Mouse (Mus musculus) CH12F3 (cell line): ENCODE measurements at regions not wholly inside any gene's neighbourhood (a gene's known extent, or its start where the extent isn't known, plus 50 kb on each side); places are given as distances from the start of the nearest gene placed in this dataset.

ENCODE experiments used
- in situ Hi-C: fragments of 300-500 bp; cut with MboI; formaldehyde crosslinking; loops from 2 replicates; pipeline ENCODE4 v1.14.3; 2020; ENCODE audit warnings: low sequenced_read_pairs

DNA sequence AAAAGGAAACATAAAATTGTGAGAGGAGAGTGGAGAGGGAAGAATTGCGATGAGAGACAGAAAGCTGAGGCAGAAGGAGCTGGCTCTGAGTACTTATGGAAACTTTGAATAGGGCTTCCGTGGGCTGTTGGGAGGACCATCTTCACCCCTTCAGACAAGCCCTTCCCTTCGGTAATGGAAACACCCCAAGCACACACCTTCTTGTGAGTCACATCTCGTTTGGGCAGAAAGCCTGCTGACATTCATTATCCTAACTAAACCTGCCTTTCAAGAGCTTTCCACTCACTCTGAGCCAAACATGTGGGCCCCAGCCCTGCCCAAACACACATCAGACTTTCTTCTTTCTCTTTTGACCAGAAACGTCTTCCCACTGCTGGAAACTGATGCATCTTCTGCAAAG lies 232.3 kb upstream of the Nfe2l3 start:
- in situ Hi-C loops, result loop anchor here (10.0 kb wide), 1 partner anchor 655 kb away; no protein-coding TSS in a partner anchor

DNA sequence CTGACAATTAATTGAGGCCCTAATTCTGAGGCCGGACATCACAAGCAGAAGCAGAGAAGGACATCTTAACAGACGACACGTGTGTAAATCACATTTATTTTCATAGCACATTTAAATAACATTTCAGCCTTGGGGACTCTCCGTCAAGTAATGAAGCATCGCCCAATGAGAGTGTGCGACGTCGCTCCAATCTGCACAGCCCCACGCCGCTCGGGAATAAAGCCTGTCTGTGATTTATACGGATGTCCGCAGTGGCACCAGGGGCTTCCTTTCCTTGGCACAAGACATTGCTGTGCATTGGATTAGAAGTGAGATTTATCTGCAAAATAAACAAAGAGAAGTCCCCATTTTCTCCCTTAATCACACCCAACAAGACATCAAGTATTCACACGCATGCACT lies 231.6 kb upstream of the Nfe2l3 start:
- in situ Hi-C loops, result loop anchor here (10.0 kb wide), 1 partner anchor 654 kb away; no protein-coding TSS in a partner anchor

DNA sequence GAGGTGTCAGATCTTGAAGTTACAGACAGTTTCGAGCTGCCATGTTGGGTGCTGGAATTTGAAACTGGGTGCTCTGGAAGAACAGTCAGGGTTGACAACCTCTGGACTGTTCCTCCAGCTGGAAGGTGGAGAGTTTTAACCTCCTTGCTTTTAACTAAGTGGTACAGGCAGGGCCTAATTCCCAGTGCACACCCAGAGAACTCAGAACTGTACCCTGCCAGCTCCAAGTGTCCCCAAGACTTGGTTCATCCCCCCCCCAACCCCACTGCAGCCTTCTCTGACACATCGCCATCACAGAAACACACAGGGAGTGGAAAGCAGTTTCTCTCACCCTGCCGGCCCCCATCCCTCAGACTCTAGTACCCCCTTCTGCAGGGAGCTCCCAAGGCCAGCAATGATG lies 228.2 kb upstream of the Nfe2l3 start:
- in situ Hi-C loops, result loop anchor here (10.0 kb wide), 1 partner anchor 650 kb away; no protein-coding TSS in a partner anchor

DNA sequence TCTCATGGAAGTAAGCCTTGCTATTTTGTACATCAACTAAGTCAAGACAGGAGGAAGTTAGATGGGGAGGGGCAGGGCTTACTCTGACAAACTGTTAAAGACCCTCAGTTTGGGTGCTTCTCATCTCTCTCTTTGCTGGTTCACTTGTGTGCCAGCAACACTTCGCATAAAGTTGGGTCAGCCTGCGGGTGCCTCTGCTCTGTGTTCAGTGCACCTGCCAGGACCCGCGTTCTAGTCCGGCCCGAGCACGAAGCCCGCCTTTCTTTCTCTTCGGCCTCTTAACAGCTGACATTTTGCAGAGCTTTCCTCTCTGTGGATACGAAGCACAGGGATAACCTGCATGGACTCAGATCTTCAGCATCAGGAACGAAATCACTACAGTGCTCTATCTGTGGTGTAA lies 227.1 kb upstream of the Nfe2l3 start:
- in situ Hi-C loops, result loop anchor here (10.0 kb wide), 1 partner anchor 649 kb away; no protein-coding TSS in a partner anchor

DNA sequence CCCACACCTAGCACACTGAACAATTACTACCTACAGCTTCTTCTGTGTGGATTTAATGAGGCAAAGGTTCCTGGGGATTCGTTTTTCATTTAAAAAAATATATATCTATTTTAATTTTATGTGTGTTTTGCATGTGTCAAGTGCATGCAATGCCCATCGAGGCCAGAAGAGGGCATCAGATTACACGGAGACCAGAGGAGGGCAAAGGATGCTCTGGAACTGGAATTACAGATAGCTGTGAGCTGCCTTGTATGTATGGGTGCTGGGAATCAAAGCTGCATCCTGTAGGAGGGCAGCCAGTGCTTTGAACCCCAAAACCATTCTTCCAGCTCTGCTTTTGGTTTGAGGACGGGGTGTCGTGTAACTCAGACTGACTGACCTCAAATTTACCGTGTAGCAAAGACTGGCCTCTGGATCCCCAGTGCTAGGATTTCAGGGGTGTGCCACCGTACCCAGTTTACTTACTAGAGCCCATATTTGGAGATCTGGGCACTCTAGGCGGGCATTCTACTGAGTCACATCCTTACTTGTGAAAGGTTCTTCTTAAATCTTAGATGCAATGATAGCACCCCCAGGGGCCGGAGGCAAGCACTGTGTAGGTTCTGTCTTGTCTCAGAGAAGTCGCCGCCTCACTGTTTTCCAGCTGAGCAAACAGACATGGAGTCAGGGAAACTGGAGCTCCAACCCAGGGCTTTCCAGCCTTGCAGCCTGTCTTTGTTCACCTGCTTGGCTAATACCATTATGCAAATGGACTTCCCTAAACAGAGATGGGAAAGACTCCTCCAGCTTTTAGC lies 225.6 kb upstream of the Nfe2l3 start:
- in situ Hi-C loops, result loop anchor here (10.0 kb wide), 1 partner anchor 648 kb away; no protein-coding TSS in a partner anchor

DNA sequence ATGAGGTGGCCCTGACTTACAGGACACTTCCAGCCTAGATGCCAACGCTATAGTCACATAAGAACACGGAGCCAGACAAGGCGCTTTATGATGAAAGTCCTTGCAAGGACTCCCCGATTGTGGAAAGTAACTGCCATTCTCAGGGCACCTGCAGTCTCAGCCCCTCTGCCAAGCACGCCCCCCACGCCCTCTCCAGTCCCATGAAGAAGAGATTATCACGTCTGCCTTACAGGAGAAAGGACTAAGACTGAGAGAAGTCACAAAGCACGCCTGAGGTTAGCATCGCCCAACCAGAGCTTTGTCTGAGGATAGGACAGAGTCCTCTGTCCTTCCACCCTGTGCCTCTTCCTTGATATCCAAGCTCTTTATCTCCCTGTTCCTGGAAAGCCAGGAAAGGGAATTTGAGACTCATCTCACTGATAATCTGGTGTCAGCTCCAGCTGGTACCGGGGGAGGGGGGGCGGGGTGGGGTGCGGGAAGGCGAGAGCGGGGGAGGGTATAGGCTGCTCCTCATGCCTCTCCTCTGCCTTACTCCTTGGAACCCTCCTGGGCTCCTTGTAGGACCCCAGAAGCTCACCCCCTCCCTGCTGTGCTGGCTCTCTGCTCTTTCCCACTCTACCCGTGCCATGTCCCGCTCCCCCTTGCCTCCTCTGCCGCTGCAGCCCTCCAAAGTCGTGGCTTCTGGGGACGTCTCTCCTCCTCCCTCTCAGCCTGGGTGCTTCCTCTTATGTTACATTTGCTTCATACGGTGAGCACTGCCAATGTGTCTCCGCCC lies 224.7 kb upstream of the Nfe2l3 start:
- in situ Hi-C loops, result loop anchor here (10.0 kb wide), 1 partner anchor 647 kb away; no protein-coding TSS in a partner anchor

DNA sequence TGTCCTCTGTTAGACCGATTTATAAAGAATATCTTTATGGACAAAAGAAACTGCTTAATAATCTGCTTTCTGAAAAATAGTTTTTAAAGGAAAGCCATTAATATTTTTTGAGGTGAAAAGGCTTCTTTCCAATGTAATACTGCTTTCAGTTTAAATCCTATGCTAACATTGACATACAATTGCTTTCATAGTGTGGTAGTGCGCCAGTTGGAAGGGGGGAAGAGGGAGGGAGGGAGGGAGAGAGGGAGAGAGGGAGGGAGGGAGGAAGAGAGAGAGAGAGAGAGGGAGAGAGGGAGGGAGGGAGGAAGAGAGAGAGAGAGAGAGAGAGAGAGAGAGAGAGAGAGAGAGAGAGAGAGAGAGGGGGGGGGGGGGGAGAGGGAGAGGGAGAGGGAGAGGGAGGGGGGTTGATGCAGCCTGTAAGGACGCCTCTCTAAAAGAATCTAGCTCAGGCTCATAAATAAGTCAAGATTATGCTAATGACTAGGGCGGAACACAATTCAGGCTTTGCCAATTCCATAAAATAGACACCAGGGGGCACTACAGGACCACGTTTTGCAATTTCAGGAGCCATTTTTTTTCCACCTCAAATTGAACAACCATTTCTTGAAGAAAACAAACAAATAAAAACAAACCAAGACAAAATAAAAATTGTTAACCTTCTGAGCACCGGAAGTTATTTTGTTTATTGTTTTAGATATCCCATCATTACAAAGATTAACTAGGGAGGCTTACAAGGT lies 223.6 kb upstream of the Nfe2l3 start:
- in situ Hi-C loops, result loop anchor here (10.0 kb wide), 1 partner anchor 646 kb away; no protein-coding TSS in a partner anchor

DNA sequence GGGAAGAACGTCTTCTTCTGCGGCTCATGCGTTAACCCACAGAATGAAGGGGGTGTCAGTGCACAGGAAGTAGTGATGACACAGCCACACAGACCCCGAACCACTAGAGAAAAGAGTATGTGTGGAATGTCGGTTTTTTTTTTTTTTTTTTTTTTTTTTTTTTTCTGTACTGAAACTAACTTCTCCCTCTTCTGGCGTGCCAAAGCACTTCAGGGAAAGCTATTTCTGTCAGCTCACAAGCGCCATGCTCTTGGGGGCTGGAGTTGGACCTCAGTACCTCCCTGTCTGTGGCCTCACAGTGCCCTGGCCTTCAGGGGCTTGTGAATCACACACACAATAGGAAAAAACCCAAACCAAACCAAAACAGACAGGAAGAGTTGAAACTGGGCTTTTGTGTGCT lies 221.1 kb upstream of the Nfe2l3 start:
- in situ Hi-C loops, result loop anchor here (10.0 kb wide), 2 partner anchors 363 to 1013 kb away; partner anchors contain the start of gene Hoxa7

DNA sequence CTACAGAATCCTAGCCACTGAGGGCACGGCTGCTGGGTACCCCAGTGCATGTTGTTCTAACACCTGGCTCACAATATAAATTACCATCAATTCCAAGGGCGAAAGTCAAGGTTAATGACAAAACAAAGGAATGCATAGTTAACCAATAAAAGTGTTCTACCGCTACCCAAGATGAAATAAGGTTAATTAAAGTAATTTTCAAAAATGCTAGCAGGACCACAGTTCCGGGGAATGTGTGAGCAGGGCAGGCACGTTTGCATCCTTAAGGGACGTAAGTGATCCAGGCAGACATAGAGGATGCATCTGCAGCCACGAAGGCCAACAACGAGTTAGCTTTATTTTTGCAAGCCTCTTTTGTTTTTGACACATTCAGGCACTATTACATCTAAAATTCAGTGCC lies 220.3 kb upstream of the Nfe2l3 start:
- in situ Hi-C loops, result loop anchor here (10.0 kb wide), 2 partner anchors 363 to 1013 kb away; partner anchors contain the start of gene Hoxa7

DNA sequence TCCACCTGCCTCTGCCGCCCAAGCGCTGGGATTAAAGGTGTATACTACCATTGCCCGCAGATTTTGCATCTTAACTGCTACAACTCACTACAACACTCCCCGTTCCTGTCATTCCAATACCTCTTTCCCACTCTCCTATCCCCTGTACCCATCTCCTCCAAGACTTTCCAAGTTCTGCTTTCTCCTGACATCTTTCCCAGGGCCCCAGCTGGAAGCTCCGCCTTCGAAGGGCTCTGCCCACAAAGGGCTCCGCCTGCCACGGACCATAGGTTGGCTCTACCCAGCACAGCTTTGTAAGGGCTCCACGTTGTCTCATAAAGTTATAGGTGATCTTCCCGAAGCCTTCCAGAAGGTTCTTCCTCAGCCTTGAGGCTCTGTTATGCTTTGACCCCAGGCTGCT lies 217.1 kb upstream of the Nfe2l3 start:
- in situ Hi-C loops, result loop anchor here (10.0 kb wide), 2 partner anchors 359 to 1009 kb away; partner anchors contain the start of gene Hoxa7

DNA sequence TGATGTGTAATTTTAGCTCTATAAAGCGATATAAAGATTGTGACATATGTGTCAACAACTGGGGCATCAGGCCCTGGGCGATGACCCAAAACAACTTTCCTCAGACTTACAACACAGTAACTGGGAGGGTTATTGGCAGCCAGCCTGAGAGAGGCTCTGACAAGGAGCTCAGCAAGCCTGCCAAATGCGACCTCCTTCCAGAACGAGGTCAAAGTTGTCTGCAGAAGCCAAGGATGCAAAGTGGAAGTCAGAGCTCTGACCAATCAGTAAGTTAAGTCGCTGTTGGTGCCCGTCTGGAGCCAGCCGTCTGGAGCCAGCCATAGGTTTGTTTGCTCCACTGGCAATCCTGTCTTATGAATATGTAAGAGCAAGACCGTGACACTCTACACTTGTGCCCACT lies 216.0 kb upstream of the Nfe2l3 start:
- in situ Hi-C loops, result loop anchor here (10.0 kb wide), 2 partner anchors 358 to 1008 kb away; partner anchors contain the start of gene Hoxa7

DNA sequence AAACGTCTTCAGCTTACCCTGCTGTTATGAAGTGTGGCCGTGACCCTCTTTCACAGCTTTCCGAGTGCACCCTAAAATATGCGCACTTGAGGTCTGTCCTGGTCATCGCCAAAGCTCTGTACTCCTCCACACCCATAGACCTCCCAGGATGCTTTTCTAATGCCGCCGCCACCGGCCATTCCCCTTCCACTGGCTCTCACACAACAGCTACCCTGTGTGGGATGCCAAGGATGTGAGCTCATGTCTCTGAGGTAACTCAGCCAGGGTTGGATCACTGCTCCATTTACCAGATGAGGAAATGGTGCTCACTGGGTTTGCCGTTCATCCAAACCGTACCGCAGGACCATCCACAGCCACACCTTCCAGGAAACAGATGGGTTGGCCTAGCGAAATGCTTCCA lies 212.8 kb upstream of the Nfe2l3 start:
- in situ Hi-C loops, result loop anchor here (10.0 kb wide), 2 partner anchors 355 to 1005 kb away; partner anchors contain the start of gene Hoxa7

DNA sequence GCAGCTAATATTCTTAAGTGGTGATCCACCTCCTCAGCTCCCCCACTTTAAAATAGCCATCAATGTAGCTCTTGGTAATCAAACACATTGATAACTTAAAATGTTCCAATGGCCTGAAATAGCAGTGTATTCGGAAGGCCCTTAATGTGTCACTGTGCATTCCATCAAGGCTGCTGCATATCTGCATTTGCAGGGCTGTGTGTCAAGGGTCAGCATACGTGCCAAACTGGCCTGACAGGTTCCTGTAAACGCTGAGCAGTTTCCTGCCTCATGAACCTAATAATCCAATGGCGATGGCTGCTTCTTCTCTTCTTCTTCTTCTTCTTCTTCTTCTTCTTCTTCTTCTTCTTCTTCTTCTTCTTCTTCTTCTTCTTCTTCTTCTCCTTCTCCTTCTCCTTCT lies 211.7 kb upstream of the Nfe2l3 start:
- in situ Hi-C loops, result no loop called here

DNA sequence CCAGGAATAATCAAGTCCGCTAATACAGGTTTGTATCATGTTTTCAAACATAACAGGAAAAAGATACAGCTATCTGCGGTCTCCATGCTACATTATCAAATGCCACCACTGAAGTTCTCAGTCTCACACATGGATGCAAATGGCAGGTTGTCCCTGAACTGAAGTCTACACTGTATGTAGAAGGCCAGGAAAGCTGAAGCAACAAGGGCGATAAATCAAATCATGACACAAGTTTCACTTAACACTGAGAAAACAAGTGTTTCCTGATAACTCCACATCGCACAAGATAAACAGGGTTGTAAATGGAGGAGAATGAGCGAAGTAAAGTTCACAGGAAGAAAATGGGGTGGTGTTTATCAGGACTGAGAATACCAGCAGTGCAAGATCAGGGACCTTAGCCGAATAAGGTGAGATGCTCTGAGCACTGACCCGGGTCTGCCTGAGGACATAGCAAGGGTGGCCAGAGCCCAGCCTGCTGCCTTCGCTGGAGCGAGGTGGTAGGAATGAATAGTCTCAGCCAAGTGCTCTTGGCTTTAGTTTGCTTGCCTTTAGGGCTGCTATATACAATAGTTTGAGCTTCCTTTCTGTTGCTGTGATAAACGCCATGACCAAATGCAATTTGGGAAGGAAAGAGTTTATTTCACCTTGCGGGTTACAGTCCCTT lies 196.3 kb upstream of the Nfe2l3 start:
- in situ Hi-C loops, result no loop called here

DNA sequence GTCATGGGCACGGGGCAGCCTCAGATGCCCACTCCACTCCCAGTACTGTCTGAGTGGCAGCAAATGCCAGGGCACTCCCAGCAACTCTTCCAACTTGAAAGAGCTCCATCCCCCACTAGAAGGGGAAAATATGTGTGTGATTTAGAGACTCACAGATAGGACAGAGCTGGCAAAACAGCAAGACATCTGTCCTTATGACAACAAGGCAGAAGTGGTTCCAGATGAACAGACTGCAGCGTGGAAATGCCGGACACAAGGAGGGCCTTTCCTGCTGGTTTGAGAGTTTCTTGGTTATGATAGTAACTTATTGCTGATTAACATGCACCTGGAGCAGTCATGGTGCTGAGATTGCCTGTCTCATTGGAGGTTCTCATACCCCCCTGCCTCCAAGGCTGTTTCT lies 192.4 kb upstream of the Nfe2l3 start:
- in situ Hi-C loops, result no loop called here

DNA sequence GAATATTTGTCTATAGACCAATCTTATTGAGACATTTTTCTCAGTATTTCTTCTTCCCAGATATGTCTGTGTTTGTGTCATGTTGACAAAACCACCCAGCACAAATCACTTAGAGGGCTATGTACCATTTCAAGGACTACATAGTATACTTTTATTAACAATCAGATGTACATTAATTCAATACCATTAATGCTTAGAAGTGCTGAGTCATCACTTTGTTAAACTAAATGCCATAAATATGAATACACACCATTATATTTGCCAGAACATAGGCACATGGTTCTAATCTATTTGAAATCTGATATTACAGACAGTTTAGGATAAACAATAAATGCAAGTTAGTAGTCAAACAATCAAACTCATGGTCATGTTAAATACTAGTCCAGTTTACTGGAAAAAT lies 182.2 kb upstream of the Nfe2l3 start:
- in situ Hi-C loops, result no loop called here

DNA sequence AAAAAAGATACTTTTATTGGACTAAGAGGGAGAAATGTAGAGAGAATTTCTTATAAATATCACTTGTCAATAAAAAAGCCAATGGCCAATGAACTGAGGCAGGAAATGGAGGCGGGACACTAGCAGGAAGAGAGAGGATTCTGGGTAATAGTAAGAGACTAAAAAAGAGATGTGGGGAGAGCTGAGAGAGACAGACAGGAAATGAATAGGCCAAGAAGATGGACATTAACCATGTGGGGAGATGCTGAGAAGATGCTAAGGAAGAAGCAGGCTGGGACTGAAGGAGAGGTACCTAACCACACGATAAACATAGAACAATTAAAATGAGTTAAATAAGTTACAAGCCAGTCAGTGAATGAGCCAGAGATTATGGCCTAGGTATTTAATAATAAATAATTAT lies 181.0 kb upstream of the Nfe2l3 start:
- in situ Hi-C loops, result no loop called here

DNA sequence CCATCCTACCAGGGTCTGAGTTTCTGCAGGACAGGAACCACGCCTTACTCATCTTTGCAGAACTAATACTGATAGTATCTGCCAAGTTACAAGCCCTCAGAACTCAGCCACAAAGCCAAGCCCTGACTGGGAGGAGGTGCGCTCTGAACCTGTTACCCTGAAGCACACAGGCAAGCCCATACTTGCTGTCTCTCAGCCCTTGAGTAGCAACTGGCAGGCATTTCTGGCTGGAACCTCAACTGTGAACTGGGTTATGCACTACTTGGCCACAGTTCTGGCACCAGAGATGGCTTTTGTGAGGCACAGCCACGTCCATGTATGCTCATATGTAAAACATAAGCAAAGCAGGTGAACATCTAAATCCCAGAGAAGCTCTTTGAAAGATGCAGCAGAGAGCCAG lies 179.7 kb upstream of the Nfe2l3 start:
- in situ Hi-C loops, result no loop called here

DNA sequence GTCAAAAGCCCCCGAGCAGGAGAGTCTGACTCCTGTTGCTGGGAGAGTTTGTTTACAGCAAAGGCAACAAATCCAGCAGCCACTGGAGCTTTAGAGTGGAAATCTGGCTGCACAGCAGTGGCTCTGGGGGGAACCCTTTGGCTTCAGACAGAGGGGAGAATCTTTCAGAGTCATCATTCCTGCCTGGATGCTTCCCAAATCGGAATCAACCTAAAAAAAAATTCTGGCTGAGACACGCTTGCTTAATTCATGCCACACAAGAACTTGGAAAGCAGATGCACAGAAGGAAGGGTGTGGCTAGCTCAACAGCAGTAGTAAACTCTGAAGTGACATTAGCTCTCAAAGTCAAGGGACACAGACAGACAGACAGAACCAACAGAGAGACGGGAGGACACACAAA lies 175.8 kb upstream of the Nfe2l3 start:
- in situ Hi-C loops, result no loop called here

DNA sequence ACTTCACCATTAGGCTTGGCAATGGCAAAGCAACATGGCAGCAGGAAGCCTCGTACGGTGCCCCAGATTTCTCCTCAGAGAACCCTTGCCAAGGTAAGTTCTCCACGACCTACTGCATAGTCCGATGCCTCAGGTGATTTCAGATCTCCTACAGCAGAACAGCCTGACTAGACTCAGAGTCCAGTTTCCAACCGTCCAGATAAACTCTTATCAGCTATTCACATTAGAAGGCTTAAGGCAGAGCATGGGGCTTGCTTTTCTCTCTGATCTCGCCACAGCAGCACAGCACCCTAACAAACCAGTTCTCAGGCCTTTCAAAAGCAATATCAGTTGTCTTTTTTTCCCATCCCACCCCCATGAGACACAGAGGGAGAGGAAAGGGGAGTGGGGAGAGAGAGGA lies 174.9 kb upstream of the Nfe2l3 start:
- in situ Hi-C loops, result no loop called here
